Mouse (Mus musculus) layer of hippocampus, postnatal 36 days (tissue): Measurements from ENCODE around the gene F2. TPM values are rescaled to one million over a fixed set of nuclear protein-coding genes. Genes with fewer than 3 reads are reported as not detected.

Experiments used
- total RNA-seq, 2 experiments: library from RNA; stranded (reverse); gene quantifications; 2 replicates each; pipeline ENCODE4 v1.2.3; 2021

F2 gene
- total RNA-seq, 2 experiments from 2014 or later: 0.18 TPM; not detected in 1

Other genes starting within 250 kb of the F2 start
- gene 1110051M20Rik, start 191.7 kb downstream of the F2 start, total RNA-seq: 100 to 1,000 TPM; 121 to 130 TPM
- gene Lrp4, start 178.9 kb downstream of the F2 start, total RNA-seq: 10 to 100 TPM; 29.6 to 36.7 TPM
- gene Ckap5, start 109.7 kb downstream of the F2 start, total RNA-seq: 100 to 1,000 TPM; 119 to 125 TPM
- gene Zfp408, start 13.4 kb upstream of the F2 start, total RNA-seq: 10 to 100 TPM; 10.8 to 10.9 TPM
- gene Arhgap1, start 13.4 kb upstream of the F2 start, total RNA-seq: 10 to 100 TPM; 55.7 to 65.1 TPM
- gene Atg13, start 74.2 kb upstream of the F2 start, total RNA-seq: 10 to 100 TPM; 74.0 to 74.4 TPM
- 1 to 10 TPM; 7.1 to 7.3 TPM for gene Harbi1, start 74.4 kb upstream of the F2 start, total RNA-seq
- gene Ambra1, start 93.7 kb upstream of the F2 start, total RNA-seq: 10 to 100 TPM; 44.7 to 49.4 TPM